Mouse (Mus musculus) brain, embryonic 14.5 days (tissue): ENCODE results near the gene Chuk.

Experiments used
- CTCF ChIP-seq: fragments of 200-500 bp; IDR thresholded peaks from 2 replicates; pipeline ENCODE4 v1.5.1; 2012; ENCODE audit warnings: inconsistent platforms, mild to moderate bottlenecking, moderate library complexity, borderline replicate concordance; ENCODE audit not compliant: insufficient read depth, insufficient read length; ENCODE audit errors: extremely low read depth
- POLR2A ChIP-seq: fragments of 200-500 bp; IDR thresholded peaks from 2 replicates; pipeline ENCODE4 v1.6.1; 2012; ENCODE audit warnings: mild to moderate bottlenecking, inconsistent platforms, borderline replicate concordance; ENCODE audit not compliant: poor library complexity, insufficient read depth, insufficient read length, severe bottlenecking; ENCODE audit errors: extremely low read depth

- TF ChIP-seq POLR2A (no peak), CTCF (no peak)
Measured at GRCm38 (mm10) chr19:44144366-44144765, 37.1 kb upstream of the Chuk start.
